Mouse (Mus musculus): ENCODE measurements around the gene Gm16253. TPM values are rescaled to one million over a fixed set of nuclear protein-coding genes. Genes with fewer than 3 reads are reported as not detected.

The Gm16253 gene
- polyA plus RNA-seq (2014; fragmentation: Nextera tagmentation; extraction: Ambion mirVana), result 1.0 TPM in 1 of 2 replicates, not detected in the other

GRCm38 (mm10) chr3:96576690-96577541, at the start of gene Gm16253:
Gene Gm16253 (plus strand): TSS chr3:96576984.
- H3K9ac ChIP-seq (ENCODE audit: low read length), result 0 out of 2 replicates have a peak within 1 kb of the TSS, but pooled peaks have one; percentile 3

DNA sequence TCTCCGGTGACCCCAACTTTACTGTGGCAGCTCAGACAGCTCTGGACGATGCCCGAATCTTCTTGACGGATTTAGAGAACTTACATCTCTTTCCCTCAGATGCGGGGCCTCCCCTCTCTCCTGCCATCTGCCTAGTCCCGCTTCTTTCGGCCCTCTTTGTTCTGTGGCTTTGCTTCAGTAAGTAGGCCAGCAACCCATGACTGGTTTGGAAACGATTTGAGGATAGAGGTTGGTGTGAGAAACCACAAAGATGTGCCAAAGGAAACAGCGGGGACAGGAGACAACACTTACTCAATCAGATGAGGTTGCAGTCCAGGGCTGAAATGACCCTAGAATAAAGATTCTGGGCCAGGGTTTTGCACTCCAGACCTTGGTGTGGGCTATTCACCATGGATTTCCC, 48.3 kb upstream of the Gm16253 start:
- Histone ChIP-seq H3K4me1 (replicated peaks; ENCODE audit: control insufficient read depth, insufficient read depth, low read length) (peaks cover 9% of the 10 kb centered on the region), H3K9ac (ENCODE audit: low read length) (no peak overlapping the region), H3K27ac (ENCODE audit: low read depth, low read length) (no peak overlapping the region), H3K36me3 (ENCODE audit: control insufficient read depth, insufficient read depth, low read length) (no peaks in the 10 kb centered on the region), H3K4me2 (ENCODE audit: low read depth, low read length, severe bottlenecking) (no peak overlapping the region), H3K27me3 (ENCODE audit: control insufficient read depth, insufficient read depth, low read length) (peaks cover 19% of the 10 kb centered on the region), H3K9me3 (ENCODE audit: control insufficient read depth, low read length) (no peaks in the 10 kb centered on the region), H3K4me3 (ENCODE audit: low read depth, low read length) (no peak overlapping the region)
- 42% methylated on average over 9 of the region's 9 CpGs for WGBS
- DNase-seq (ENCODE audit: low spot score) (no peak), ATAC-seq (replicated peaks; ENCODE audit: low FRiP score) (no peak)

More at GRCm38 (mm10) chr3:96576690-96577541, at the start of gene Gm16253:
- H3K4me1 ChIP-seq (replicated peaks; ENCODE audit: control insufficient read depth, insufficient read depth, low read length), result peaks cover 11% of the 10 kb centered on the region
- peak; percentile 77 for DNase-seq (ENCODE audit: low spot score)
- H3K36me3 ChIP-seq (ENCODE audit: control insufficient read depth, insufficient read depth, low read length), result no peaks in the 10 kb centered on the region
- H3K9me3 ChIP-seq (ENCODE audit: control insufficient read depth, low read length), result no peaks in the 10 kb centered on the region
- H3K4me3 ChIP-seq (ENCODE audit: low read depth, low read length), result no peak within 1 kb of the TSS
- H3K27me3 ChIP-seq (ENCODE audit: control insufficient read depth, insufficient read depth, low read length), result no peaks in the 10 kb centered on the region
- peak; percentile 85 for ATAC-seq (replicated peaks; ENCODE audit: low FRiP score)
- H3K4me2 ChIP-seq (ENCODE audit: low read depth, low read length, severe bottlenecking), result peak within 1 kb of the TSS; percentile 21; the same call in 1 of the 2 replicates
- H3K27ac ChIP-seq (ENCODE audit: low read depth, low read length), result peak within 1 kb of the TSS; percentile 42; the same call in 1 of the 2 replicates
- 44% methylated on average over 17 of the region's 17 CpGs for WGBS

- H3K27ac ChIP-seq (ENCODE audit: low read depth, low read length), result no peak overlapping the region
- H3K9me3 ChIP-seq (ENCODE audit: control insufficient read depth, low read length), result no peaks in the 10 kb centered on the region
- H3K4me1 ChIP-seq (replicated peaks; ENCODE audit: control insufficient read depth, insufficient read depth, low read length), result peaks cover 5% of the 10 kb centered on the region; the same call in 1 of the 2 replicates
- WGBS, result 71% methylated on average over 7 of the region's 7 CpGs
- no peak overlapping the region for H3K4me3 ChIP-seq (ENCODE audit: low read depth, low read length)
- ATAC-seq (replicated peaks; ENCODE audit: low FRiP score) (no peak), DNase-seq (ENCODE audit: low spot score) (no peak)
- H3K27me3 ChIP-seq (ENCODE audit: control insufficient read depth, insufficient read depth, low read length), result peaks cover 15% of the 10 kb centered on the region
- H3K4me2 ChIP-seq (ENCODE audit: low read depth, low read length, severe bottlenecking), result no peak overlapping the region
- no peak overlapping the region for H3K9ac ChIP-seq (ENCODE audit: low read length)
- no peaks in the 10 kb centered on the region for H3K36me3 ChIP-seq (ENCODE audit: control insufficient read depth, insufficient read depth, low read length)
Measured at GRCm38 (mm10) chr3:96532050-96532449, 44.7 kb upstream of the Gm16253 start.

GRCm38 (mm10) chr3:96534300-96534699, 42.5 kb upstream of the Gm16253 start:
- Histone ChIP-seq H3K4me2 (ENCODE audit: low read depth, low read length, severe bottlenecking) (no peak overlapping the region), H3K27ac (ENCODE audit: low read depth, low read length) (no peak overlapping the region), H3K9ac (ENCODE audit: low read length) (no peak overlapping the region), H3K36me3 (ENCODE audit: control insufficient read depth, insufficient read depth, low read length) (no peaks in the 10 kb centered on the region), H3K4me1 (replicated peaks; ENCODE audit: control insufficient read depth, insufficient read depth, low read length) (no peaks in the 10 kb centered on the region), H3K27me3 (ENCODE audit: control insufficient read depth, insufficient read depth, low read length) (peaks cover 2% of the 10 kb centered on the region; the same call in 1 of the 2 replicates), H3K4me3 (ENCODE audit: low read depth, low read length) (no peak overlapping the region), H3K9me3 (ENCODE audit: control insufficient read depth, low read length) (no peaks in the 10 kb centered on the region)
- DNase-seq (ENCODE audit: low spot score), result no peak
- no peak for ATAC-seq (replicated peaks; ENCODE audit: low FRiP score)
- 59% methylated on average over 2 of the region's 2 CpGs for WGBS

- H3K4me2 ChIP-seq (ENCODE audit: low read depth, low read length, severe bottlenecking), result no peak overlapping the region
- H3K27me3 ChIP-seq (ENCODE audit: control insufficient read depth, insufficient read depth, low read length), result no peaks in the 10 kb centered on the region
- H3K9me3 ChIP-seq (ENCODE audit: control insufficient read depth, low read length), result no peaks in the 10 kb centered on the region
- H3K4me3 ChIP-seq (ENCODE audit: low read depth, low read length), result no peak overlapping the region
- WGBS, result 73% methylated on average over 2 of the region's 2 CpGs
- DNase-seq (ENCODE audit: low spot score), result no peak
- no peaks in the 10 kb centered on the region for H3K36me3 ChIP-seq (ENCODE audit: control insufficient read depth, insufficient read depth, low read length)
- no peak overlapping the region for H3K9ac ChIP-seq (ENCODE audit: low read length)
- H3K4me1 ChIP-seq (replicated peaks; ENCODE audit: control insufficient read depth, insufficient read depth, low read length), result no peaks in the 10 kb centered on the region
- no peak overlapping the region for H3K27ac ChIP-seq (ENCODE audit: low read depth, low read length)
- ATAC-seq (replicated peaks; ENCODE audit: low FRiP score), result no peak
Measured at GRCm38 (mm10) chr3:96539316-96539715, 37.5 kb upstream of the Gm16253 start.

DNA sequence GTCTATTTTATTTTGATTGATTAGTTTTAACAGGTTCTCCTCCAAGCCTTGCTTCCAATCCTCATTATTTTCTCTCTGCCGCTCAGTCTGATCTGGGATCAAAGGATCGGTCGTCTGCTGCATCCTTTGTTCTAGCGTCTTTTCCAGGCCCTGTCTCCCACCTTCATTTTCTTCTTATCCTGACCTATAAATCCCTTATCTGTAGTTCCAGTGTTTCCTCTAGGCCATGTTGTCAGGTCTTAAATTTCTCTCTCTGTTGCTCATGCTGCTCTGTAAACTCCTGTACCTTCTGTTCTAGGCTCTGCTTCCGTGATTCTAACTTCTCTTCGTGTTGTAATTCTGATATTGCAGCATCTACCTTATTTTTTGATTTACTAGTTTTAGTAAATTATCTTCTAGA, 36.0 kb upstream of the Gm16253 start:
- no peak overlapping the region for H3K4me2 ChIP-seq (ENCODE audit: low read depth, low read length, severe bottlenecking)
- H3K27me3 ChIP-seq (ENCODE audit: control insufficient read depth, insufficient read depth, low read length), result no peaks in the 10 kb centered on the region
- H3K4me3 ChIP-seq (ENCODE audit: low read depth, low read length), result no peak overlapping the region
- DNase-seq (ENCODE audit: low spot score), result no peak
- WGBS, result 28% methylated on average over 6 of the region's 6 CpGs
- no peaks in the 10 kb centered on the region for H3K4me1 ChIP-seq (replicated peaks; ENCODE audit: control insufficient read depth, insufficient read depth, low read length)
- no peak overlapping the region for H3K27ac ChIP-seq (ENCODE audit: low read depth, low read length)
- ATAC-seq (replicated peaks; ENCODE audit: low FRiP score), result no peak
- H3K36me3 ChIP-seq (ENCODE audit: control insufficient read depth, insufficient read depth, low read length), result no peaks in the 10 kb centered on the region
- no peak overlapping the region for H3K9ac ChIP-seq (ENCODE audit: low read length)
- no peaks in the 10 kb centered on the region for H3K9me3 ChIP-seq (ENCODE audit: control insufficient read depth, low read length)

- no peaks in the 10 kb centered on the region for H3K4me1 ChIP-seq (replicated peaks; ENCODE audit: control insufficient read depth, insufficient read depth, low read length)
- H3K27me3 ChIP-seq (ENCODE audit: control insufficient read depth, insufficient read depth, low read length), result no peaks in the 10 kb centered on the region
- 0 out of 2 replicates have a peak overlapping the region, but pooled peaks have one; percentile 20 for H3K9ac ChIP-seq (ENCODE audit: low read length)
- ATAC-seq (replicated peaks; ENCODE audit: low FRiP score) (no peak), DNase-seq (ENCODE audit: low spot score) (no peak)
- no peak overlapping the region for H3K27ac ChIP-seq (ENCODE audit: low read depth, low read length)
- H3K4me2 ChIP-seq (ENCODE audit: low read depth, low read length, severe bottlenecking), result no peak overlapping the region
- H3K9me3 ChIP-seq (ENCODE audit: control insufficient read depth, low read length), result no peaks in the 10 kb centered on the region
- no peak overlapping the region for H3K4me3 ChIP-seq (ENCODE audit: low read depth, low read length)
- H3K36me3 ChIP-seq (ENCODE audit: control insufficient read depth, insufficient read depth, low read length), result no peaks in the 10 kb centered on the region
- 18% methylated on average over 14 of the region's 14 CpGs for WGBS
Measured at GRCm38 (mm10) chr3:96541328-96542078, 35.3 kb upstream of the Gm16253 start.

DNA sequence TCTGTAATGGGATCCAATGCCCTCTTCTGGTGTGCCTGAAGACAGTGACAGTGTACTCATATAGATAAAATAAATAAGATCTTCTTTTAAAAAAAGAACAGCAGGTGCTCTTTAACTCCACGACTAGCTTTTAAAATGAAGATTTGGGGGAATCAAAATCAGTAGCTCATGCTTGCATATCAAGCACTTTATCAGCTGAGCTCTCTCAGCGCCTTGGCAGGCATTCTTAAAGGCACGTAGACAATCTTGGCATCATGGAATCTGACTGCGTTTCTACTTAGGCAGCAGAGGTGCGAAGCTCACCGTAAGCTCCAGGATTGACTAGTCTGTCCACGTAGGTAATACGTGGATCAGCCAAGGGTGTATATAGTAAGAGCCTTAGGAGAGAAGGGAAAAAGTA, 34.2 kb upstream of the Gm16253 start:
- Histone ChIP-seq H3K4me2 (ENCODE audit: low read depth, low read length, severe bottlenecking) (no peak overlapping the region), H3K27ac (ENCODE audit: low read depth, low read length) (no peak overlapping the region), H3K9me3 (ENCODE audit: control insufficient read depth, low read length) (no peaks in the 10 kb centered on the region), H3K9ac (ENCODE audit: low read length) (no peak overlapping the region), H3K36me3 (ENCODE audit: control insufficient read depth, insufficient read depth, low read length) (no peaks in the 10 kb centered on the region), H3K4me1 (replicated peaks; ENCODE audit: control insufficient read depth, insufficient read depth, low read length) (no peaks in the 10 kb centered on the region), H3K27me3 (ENCODE audit: control insufficient read depth, insufficient read depth, low read length) (no peaks in the 10 kb centered on the region), H3K4me3 (ENCODE audit: low read depth, low read length) (no peak overlapping the region)
- WGBS, result 81% methylated on average over 8 of the region's 8 CpGs
- no peak for DNase-seq (ENCODE audit: low spot score)
- no peak for ATAC-seq (replicated peaks; ENCODE audit: low FRiP score)

Measured in forebrain, embryonic 11.5 days (tissue).